Mouse (Mus musculus): ENCODE results near the gene Fgfr2.
"Not testable (repeated sequence)": the region's sequence is repeated elsewhere in the genome, so short reads cannot be mapped to it uniquely, and the experiment has no call there.

Gene Fgfr2

DNA sequence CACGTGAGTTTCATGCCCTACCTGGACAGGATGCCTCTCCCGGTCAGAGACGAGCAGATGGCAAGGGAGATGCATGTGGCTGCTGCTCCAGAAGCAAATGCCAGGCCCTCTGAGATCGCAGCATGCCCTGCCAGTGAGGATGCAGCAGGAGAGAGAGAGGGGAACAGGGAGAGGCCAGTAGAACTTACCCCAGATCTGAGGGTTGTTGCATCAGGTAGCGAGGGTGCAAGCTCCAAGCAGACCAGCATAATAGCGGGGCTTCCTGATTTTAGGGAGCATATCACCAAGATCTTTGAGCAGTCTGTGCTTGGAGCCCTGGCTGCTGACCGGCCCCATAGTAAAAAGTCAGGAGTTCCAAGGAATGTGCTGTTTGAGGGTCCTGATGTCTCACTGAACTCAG is 2497.8 kb downstream of the Fgfr2 start:
- no peak for DNase-seq (ENCODE audit: low spot score in 2 of 2)

DNA sequence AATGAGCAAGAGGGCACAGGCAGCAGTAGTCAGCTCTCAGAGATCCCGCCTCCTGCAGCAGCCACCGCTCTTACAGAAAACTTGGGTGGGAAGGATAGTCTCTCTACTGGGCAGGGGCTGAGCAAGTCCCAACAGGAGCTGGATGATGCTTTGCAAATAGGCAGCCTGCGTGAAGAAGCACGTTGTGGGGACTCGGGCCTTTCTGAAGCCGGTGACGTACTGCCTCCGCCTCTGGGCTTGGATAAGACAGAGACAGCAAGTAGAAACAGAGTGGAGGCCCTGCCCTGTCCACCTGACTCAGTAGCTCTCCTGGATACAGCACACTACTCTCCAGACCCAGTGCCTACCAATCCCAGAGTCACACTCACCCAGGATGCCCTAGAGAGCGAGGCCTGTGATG is 2498.9 kb downstream of the Fgfr2 start:
- DNase-seq (ENCODE audit: low spot score in 2 of 2): no peak

DNA sequence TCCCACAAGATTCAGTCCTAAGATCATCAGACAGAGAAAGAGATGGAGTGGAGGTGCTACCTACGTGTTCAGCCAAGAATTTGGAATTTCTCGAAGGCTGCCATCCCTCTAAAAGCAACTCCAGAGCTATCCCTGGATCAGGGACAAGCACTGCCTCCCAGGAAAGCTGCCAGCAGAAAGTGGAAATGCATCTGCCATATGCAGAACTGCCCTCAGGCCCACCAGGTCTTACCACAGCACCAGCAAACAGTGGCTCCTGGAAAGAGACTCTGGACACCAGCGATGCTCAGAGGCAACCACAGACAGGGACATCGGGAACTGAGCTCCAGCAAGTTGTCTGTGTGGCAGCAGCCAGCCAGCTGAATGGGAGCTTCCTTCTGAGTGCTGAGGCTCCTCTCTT is 2500.8 kb downstream of the Fgfr2 start:
- no peak for DNase-seq (ENCODE audit: low spot score in 2 of 2)

DNA sequence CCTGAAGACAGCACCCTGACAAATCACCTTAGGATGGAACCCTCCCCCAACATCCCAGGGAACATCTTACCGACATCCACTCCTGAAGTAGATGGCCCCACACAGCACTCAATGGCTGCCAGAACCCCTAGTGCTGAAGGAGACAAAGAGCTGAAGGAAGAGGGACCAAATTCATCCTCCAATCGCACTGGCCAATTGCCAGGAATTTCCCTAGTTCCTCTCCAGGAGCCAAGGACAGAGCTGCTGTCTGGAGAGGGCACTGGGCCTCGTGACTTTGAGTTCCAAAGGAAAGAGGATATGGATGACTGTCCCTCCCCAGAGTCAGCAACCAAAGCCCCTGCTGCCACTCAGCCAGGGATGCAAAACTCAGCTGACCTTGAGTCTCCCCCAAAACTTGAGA is 2501.2 kb downstream of the Fgfr2 start:
- DNase-seq (ENCODE audit: low spot score in 2 of 2): no peak

DNA sequence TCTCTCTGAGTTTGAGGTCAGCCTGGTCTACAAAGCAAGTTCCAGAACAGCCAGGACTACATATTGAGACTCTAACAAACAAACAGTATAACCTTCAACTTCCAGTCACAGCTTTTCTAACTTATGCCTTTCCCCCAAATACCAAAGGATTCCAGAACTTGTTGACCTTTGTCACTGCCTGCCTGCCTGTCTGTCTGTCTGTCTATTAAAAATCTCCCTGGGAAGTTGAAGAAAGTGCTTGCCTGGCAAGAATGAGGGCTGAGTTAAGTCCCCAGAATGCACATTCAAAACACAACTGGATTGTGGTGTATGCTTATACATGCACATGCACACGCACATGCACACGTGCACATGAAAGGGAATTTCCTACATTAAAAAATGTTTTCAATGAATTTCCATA is 2502.1 kb downstream of the Fgfr2 start:
- no peak for DNase-seq (ENCODE audit: low spot score in 2 of 2)

DNA sequence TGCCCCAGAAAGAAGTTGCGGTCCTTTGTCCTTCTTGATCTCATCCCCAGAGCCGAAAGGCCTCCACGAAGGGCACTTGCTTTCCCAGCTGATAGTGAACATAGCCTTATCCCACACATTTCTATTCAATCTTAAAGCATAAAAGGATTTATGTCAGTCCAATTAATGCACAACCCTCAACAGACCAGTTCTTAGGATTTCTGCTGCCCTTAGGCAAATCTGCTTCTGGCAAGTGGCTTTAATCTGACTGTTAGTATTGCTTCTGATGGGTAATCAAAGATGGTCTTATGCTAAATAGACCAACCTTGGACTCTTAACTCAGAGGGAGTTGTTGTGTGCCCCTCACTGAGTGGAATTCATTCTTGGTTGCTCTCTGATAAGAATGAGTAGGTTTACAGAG is 2505.6 kb downstream of the Fgfr2 start:
- DNase-seq (ENCODE audit: low spot score in 2 of 2): no peak

DNA sequence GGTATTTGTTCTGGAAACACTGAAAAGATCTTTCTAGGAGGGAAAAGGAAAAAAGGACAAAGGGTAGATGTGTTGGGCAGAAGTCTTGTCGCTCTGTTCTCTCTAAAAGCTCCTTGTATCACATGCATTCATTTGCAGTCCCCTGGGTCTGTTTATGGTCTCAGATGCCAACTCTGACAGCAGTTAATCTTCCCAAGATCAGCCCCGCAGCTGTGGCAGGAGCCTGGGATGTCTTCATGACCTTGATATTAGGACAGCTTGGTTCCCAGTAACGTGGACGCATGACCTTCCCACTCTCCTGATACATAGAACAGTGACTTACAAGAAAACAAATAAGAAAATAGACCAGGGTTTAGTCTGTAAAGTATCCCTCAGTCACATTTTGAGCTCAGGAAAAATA is 2509.2 kb downstream of the Fgfr2 start:
- no peak for DNase-seq (ENCODE audit: low spot score in 2 of 2)

DNA sequence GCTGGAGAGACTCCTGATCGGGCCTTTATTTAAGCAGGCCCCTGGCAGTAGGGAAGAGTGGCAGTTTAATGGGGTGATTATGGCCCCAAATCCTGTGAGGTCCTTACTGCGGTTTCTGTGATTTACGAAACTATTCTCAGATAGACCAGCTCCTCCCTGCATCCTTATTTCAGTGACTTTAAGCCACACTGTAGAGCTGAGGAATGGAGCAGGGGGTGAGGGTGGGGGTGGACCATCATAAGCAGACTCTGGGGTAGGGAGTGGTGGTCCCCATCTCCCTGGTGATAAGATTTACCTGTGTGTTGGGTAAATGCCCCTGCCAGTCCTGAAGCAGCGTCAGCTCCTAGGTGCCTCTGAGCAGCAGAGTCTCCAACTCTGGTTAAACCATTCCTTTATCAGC is 2516.2 kb downstream of the Fgfr2 start:
- DNase-seq (ENCODE audit: low spot score in 2 of 2): no peak

DNA sequence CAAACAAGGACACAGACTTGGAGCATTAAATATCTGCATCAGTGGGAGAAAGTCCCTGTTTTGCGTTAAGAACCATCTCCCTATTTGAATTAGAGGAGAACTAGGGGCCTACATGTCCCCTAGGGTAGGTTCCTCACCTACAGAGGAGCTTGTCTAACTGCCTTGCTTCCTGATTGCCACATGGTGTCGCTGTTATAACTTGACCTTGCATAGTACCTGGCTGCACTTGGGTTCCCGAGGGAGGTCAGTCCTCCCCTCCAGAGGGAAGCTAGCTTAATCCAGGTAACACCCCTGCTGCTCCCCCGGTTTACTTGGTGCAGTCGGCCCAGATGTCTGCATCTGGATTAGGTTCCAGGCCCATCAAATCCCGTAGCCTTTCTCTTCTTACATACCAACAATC is 2518.0 kb downstream of the Fgfr2 start:
- DNase-seq (ENCODE audit: low spot score in 2 of 2): peak in 1 of 2 experiments; percentile 6

DNA sequence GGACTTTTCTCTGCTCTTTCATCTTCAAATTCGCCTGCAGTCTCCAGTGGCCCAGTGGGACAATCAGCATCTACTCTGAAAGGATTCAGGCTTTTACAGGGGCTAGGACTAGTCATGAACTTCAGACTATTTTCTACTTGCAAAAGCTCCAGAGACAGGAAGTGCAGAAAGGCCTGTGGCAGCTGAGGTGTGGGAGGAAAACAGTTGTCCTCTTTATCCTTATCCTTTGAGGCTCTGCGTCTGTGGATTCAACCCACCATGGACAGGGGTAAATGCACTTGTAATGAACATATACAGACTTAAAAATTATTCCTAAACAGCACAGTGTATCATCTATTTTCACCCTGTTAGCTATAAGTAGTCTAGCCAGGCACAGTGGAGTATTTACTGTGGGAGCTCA is 2518.8 kb downstream of the Fgfr2 start:
- no peak for DNase-seq (ENCODE audit: low spot score in 2 of 2)

DNA sequence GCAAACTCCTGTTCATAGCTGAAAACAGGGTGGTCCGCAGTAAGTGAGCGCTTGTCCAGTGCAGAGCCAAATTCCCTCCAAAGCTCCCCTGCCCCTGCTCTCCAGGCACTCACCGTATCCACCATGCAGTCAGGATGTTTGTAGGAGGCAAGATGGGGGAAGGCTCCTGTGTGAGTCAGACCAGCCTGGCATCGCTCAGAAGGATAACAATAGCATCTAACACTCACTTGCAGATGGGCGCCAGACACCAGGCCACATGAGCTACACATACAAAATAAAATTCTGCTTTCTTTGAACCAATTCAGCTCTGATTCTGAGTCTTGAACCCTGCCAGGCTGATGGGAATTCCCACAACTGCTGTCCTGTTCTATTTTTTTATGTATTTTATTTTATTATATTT is 2519.6 kb downstream of the Fgfr2 start:
- DNase-seq (ENCODE audit: low spot score in 2 of 2): no peak

DNA sequence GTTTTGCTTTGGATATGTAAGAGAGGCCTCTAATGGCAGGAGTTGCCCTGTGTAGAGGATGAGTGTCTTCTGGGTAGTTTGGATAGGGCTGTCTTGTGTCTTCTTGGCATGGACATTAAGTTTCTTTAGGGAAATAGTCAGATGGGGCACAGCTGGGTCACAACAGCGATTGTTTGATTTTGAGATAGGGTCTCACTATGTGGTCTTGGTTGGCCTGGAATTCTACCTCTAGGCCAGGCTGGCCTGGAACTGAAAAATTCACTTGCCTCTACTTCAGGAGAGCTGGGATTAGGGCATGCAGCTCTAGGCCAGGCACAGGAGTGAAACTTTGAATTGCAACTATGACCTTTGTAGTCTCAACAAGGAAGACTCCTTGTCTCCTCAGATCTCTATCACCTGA is 2520.3 kb downstream of the Fgfr2 start:
- no peak for DNase-seq (ENCODE audit: low spot score in 2 of 2)

DNA sequence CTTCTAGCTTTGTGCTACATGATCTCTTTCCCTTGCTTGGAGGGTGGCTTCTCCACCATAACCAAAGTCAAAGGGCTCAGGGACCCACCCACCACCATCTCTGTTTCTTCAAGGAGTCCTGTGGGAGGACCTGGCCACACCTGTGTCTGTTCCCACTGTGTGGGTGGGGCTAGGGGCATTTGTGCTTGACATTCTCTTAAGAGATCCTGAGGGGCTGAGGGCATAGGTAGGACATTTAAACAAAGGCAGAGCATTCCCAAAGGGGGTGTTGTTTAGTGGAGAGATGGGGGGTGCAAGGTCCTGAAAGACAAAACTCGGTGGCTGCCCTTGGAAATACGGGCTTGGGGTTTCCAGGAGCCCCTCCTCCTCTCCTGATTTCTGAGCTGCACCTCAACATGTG is 2522.6 kb downstream of the Fgfr2 start:
- DNase-seq (ENCODE audit: low spot score in 2 of 2): no peak

DNA sequence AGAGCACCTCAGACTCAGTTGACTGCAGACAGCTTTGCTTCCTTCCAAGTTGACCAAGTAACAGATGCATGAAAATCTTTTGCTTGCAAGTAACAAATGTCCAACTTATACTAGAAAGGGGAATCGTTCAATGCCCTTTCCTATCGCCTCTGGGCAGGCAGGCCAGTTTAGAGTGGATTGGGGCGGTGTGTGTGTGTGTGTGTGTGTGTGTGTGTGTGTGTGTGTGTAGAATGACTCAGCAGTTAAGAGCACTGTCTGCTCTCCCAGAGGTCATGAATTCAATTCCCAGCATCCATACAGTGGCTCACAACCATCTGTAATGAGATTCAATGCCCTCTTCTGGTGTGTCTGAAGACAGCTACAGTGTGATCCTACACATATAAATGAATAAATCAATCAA is 2523.1 kb downstream of the Fgfr2 start:
- DNase-seq (ENCODE audit: low spot score in 2 of 2): no peak

DNA sequence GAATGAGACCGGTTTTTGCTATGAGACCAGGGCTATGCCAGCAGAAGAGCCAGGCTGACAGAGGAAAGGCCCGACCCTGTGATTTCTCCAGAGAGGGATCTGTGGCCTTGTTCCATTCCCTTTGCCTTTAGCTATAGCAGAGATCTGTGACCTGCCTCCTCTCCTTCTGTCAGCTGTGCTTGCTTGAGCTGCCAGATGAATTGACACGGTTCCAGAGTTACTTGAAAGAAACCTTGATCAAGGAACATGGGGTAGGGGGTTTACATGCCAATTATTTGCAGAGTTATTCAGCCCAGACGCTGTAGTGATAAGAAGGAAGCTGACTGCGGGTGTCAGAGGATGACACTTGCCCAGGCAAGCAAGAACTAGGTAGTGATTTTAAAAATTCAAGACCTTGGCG is 2525.6 kb downstream of the Fgfr2 start:
- no peak for DNase-seq (ENCODE audit: low spot score in 2 of 2)

DNA sequence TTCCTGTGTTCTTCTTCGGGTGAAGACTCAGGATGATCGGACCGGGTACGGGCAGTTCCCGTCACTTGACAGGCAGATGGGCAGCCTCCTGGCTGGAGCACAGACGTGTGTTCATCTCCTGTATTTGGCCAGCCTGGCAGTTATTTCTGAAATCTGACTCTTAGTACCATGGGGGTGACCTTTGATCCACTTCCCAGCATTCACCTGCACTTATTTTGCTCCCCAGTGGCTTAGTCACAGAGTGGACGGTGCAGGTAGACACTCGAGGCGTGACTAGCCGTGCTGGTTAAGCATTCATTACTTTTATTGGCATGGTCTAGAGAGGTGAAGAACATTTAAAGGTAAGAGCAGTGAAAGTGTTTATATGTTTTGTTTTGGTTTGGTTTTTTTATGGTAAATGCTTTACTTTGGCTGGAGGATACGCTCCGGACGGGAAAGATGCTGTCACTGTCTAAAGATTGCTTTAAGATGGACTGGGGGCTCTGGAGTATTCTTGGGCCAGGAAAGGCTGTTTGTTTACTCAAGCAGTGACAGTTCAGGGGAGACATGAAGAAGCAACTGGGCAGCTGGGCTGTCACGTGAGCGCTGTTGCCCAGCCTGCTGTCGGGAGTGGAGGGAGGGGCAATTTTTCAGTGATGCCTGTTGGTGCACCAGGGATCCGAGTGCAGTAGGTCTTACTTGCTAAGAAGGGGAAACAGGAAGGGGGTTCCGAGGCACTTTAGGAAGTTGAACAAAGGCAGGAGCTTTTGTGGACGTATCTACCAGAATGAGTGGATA is 2526.9 kb downstream of the Fgfr2 start:
- DNase-seq (ENCODE audit: low spot score in 2 of 2): not testable (repeated sequence)

DNA sequence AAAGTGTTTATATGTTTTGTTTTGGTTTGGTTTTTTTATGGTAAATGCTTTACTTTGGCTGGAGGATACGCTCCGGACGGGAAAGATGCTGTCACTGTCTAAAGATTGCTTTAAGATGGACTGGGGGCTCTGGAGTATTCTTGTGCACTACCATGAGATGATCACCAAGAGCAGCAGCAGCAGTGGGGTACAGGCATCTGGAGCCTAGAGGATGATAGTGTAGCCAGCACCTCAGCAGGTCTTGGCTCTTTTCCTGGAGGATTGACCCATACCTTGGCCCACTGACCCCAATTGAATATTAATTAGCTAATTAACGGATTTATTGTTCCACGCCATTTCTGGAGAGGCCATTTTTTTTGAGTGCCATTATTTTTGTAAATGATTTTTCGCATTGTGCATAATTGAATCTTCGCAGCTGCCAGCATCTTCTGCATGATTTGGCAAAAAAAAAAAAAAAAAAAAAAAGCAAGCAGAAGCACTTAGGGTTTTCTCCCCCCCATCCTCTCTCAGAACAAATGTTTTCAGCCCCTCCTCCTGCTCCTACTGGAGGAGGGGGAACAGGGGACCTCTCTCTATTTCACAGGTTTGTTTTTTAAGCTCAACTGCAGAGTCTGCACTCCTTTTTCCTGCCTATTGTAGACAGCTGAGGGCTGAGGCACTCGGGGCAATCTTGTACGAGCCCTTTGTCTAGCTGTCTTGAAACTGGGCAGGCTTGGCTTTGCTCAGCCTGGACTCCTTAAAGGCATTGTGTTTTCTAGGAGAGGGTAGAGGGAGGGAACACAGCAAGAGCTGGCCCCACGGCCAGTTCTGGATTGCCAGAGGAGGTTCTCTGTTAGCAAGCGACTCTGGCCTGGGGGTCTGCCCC is 2529.5 kb downstream of the Fgfr2 start:
- not testable (repeated sequence) for DNase-seq (ENCODE audit: low spot score in 2 of 2)

DNA sequence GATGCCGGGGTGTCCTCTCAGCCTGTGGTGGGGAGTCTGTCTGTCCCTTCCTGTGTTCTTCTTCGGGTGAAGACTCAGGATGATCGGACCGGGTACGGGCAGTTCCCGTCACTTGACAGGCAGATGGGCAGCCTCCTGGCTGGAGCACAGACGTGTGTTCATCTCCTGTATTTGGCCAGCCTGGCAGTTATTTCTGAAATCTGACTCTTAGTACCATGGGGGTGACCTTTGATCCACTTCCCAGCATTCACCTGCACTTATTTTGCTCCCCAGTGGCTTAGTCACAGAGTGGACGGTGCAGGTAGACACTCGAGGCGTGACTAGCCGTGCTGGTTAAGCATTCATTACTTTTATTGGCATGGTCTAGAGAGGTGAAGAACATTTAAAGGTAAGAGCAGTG is 2530.2 kb downstream of the Fgfr2 start:
- not testable (repeated sequence) for DNase-seq (ENCODE audit: low spot score in 2 of 2)

DNA sequence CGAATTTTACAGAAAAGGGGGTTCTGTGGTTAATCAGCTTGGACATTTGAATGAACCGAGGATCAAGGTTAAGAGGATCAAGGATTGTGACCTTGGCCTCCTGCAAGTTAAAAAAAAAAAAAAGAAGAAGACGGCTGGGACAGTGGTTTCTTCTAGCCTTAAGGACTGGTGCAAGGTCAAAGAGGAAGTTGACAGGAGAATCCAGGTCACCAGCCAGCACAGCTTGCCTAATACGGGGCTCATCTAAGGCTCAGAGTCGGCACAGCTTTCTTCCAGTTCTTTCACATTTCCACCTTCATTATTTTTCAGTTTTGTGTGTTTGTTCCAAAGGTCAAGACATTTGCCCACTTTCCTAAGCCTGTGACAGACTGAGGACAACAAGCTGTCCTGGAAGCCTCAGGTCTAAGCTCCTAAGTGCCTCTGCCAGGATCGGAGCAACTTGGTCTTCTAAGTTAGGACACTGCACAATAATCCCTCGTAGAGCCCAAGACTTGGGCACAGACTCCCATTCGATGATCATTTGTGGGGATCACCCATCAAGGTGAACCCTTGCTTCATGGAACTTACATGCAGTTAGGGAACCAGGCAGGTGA is 2532.2 kb downstream of the Fgfr2 start:
- no peak for DNase-seq (ENCODE audit: low spot score in 2 of 2)

DNA sequence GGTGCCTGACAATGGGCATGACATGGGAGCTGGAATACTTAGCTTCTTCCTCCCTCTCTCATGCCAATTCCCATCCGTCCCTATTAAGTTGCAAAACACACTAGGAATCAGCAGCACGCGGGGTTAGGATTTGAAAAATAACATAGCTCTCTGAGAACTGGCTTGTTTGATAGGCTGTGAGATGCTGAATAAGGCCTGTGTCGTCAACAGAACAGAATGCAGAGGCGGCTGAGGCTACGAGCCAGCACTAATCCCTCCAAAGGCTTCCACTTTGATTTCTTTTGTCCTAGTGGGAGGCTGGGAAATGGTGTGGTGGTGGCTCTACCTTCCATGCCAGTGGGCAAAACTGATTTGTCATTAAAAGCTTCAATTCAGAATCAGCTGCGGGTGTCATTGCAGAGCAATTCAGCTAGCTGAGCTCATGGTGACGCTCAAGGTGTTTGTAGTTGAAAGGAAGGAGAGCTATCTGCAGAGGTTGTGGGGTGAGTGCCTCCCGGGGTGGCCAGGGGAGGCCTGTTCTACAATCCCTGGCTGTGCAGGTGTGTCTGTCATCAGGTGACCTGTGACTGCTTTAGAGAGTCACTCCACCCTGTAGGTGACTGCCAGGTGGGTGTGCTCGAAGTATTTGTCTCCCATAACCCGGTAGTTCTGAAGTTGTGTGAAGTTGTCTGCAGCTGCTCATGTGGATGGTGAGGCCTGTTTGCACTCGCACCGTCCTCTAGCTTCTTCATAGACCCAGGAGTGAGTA is 2532.9 kb downstream of the Fgfr2 start:
- DNase-seq (ENCODE audit: low spot score in 2 of 2): no peak

DNA sequence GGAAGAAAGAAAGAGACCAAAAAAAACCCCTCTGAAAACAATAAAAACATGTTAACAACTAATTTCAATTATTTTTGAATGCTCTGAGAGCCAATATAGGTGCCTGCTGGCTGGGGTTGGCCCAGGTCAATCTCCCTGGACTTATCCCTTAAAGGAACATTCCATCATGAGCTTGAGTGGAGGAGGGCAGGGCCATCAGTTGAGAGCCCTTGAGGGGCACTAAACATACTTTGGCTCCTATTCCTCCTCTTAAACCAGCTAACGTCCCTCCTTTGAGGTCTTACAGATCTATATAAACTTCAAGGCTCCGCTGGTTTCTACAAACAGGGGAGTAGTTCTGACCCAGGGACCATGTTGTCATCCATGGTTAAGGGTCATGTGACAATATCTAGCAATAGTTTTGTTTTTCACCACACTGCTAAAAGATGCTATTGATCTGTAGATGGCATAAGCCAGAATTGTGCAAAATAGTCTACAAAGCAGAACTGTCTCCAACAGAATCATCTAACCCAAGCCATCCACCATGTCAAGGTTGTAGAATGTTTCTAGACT is 2536.6 kb downstream of the Fgfr2 start:
- no peak for DNase-seq (ENCODE audit: low spot score in 2 of 2)

DNA sequence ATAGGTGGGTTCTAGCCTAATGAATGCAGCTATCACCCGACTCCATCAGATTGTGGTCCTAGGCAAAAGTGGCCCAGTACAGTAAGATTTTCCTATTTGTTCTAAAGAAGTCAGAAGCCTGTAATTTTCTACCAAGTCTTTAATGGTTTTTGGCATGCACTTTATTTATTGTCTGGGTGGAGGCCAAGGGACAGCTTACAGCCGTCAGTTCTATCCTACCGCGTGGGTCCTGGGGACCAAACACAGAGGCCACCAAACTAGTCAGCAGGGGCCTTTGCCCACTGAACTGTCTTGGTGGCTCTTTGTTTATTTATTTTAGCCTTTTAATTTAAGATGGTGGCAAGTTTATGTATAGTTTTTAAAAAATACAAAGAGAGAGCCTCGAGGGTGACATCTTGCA is 2544.5 kb downstream of the Fgfr2 start:
- no peak for DNase-seq (ENCODE audit: low spot score in 2 of 2)
